Mouse (Mus musculus) C2C12 (cell line): Measurements from ENCODE around the gene Ccl6.

Source experiments
- CTCF ChIP-seq: IDR thresholded peaks from one replicate; pipeline ENCODE4 v1.5.1; 2011; ENCODE audit not compliant: control insufficient read depth, insufficient read depth, insufficient read length
- MAX ChIP-seq: IDR thresholded peaks from one replicate; pipeline ENCODE4 v1.6.1; 2011; ENCODE audit warnings: mild to moderate bottlenecking, control low read depth

- TF ChIP-seq MAX (no peak), CTCF (no peak)
Measured at GRCm38 (mm10) chr11:83567311-83567710, 25.6 kb downstream of the Ccl6 start.
